Mouse (Mus musculus) inflammation-experienced regulatory T-cells (primary cell): ENCODE measurements around the gene Rccd1. TPM values are rescaled to one million over a fixed set of nuclear protein-coding genes. Genes with fewer than 3 reads are reported as not detected.

ENCODE experiments used
- polyA plus RNA-seq, 2 experiments: library from polyadenylated mRNA; unstranded; fragments of 100-300 nt; shearing (Covaris generic); gene quantifications; one replicate each; pipeline ENCODE4 v1.2.1; 2017

Rccd1 gene
- 10 to 100 TPM; 24.7 to 27.3 TPM for polyA plus RNA-seq

DNA sequence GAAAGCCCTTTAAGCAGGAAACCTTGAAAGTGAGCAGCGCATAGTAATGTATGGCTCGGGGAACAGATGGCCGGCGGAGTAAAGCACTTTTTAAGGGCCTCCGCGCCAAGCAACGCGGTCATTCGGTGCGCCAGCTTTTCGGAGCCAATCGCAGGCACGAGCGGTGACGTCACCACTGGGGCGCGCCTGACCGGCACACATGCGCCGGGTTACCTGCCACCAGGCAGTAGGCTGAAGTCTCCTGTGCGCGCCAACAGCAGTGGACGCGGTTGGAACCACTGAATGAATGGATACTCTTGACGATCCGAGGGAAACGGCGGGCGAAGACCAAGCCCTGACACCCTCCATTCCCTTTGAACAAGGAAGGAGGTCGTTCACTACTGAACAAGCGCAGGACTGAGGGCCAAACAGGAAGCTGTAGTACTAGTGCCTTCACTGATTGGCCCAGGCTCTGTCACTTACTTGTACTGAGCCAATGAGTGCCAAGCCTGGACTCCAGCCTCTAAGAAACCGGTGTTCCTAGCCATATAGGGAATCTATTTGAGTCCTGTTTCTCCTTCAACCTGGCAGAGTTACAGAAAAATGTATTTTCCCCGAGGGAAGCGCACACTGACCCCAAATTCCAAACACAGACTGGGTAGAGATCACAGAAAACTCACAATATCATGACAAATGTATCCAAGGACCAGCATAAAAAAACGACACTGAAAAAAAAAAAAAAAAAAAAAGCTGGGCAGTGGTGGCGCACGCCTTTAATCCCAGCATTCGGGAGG, at the start of gene Rccd1:
Gene Rccd1 (minus strand): TSS at position 412 of the 773 bp plus-strand sequence.

GRCm38 (mm10) chr7:80371041-80371751, 46.9 kb upstream of the Rccd1 start, which contains the start of gene Man2a2:
Gene Man2a2 (minus strand): TSS chr7:80371375.

GRCm38 (mm10) chr7:80342858-80343257, 18.6 kb upstream of the Rccd1 start, which contains the start of gene Hddc3:
Gene Hddc3 (plus strand): TSS chr7:80343104.

GRCm38 (mm10) chr7:80340793-80341192, 16.5 kb upstream of the Rccd1 start, which contains the start of gene Unc45a:
Gene Unc45a (minus strand): TSS chr7:80341005.

DNA sequence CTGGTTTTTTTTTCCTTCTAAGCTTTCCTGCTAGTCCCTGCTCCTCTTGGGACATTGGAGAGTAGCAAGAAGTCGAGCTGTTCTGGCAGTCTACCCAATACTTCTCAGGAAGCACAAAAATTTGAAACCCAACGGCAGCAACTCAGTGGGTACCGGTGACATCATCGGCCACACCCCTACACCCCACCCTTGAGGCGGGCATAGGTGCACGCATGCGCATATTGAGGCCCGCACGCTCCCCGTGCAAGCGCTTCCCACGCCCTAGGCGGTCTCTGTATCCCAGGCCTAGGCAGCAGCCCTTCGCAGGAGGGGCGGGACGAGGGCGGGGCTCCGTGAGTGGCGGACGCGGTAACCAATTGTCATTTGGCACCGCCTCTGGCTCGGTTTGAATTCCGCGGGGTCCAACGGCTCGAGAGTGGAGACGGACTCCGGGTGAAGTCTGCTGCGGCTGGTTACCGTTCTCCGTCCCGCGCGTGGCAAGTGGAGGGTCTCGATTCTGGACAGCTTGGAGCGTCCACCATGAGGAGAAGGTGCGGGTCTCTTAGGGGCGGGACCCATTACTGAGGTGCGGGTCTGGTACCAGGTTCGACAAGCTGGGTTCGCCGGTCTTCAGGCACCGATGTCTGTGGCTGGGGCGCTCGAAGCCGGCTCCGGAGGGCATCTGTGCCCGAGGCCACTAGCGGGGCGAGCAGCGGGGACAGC, 30.0 kb downstream of the Rccd1 start, which contains the start of gene Prc1:
Gene Prc1 (plus strand): TSS at position 389 of the 702 bp plus-strand sequence.

GRCm38 (mm10) chr7:80268897-80269750, 55.1 kb downstream of the Rccd1 start, which contains the start of gene Vps33b:
Gene Vps33b (plus strand): TSS chr7:80269649.

DNA sequence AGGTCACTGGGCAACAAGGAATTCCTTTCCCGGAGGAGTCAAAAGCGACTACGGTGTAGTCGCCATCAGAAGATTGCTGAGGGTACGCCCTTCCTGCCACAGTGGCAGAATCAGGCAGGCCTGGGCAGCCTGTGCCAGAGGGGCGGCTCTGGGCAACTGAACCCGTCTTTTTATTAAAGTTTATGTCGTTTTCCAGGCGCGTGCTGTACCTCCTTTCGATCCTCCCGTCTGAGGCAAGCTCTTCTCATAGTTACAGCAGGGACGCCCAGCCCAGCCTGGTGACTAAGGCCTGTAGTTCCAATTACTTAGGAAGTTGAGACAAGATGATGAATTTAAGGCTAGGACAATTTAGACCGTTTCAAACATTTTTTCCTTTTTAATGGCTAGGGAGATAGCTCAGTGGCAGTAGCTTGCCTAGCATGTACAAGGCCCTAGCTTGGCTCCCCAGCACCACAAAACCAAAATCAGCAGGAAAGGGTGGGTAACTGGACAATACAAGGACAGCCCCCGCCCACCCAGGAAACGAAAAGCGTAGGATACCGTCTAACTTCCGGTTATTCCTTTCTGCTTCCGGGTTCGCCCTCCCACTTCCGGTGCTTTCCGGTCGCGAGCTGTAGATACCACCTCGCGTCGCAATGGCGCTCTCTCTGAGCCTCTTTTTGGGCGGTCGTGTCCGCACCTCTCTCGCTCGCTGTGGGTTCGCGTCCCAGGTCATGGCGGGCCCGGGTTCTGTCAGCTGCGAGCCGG, 63.5 kb downstream of the Rccd1 start, which contains the start of gene Ngrn:
Gene Ngrn (plus strand): TSS at position 591 of the 747 bp plus-strand sequence.

DNA sequence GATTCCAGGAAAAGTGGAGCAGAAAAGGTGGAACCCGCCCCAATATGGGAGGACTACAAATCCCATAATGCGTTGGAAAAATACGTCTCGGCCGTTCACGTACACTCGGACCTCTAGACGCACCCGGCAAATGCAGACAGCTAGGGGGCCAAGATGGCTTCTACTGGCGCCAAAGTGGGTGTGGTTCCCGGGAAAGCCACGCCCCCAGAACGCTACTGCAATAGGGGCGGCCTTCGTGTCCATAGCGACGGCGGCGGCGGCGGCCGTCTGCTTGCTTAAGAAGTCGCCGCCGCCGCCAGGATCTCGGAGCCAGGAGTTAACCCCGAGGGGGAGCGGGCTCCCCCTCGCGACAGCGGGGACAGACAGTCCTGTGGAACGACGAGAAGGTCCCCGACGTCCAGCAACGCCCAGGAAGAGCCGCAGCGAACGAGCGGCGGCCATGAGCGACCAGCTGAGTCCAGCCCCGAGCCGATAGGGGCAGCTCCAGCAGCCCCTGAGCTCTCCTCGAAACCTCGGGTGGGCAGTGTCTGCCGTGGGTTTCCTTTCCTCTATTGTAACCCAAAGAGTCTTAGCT, 78.0 kb downstream of the Rccd1 start, which contains the start of gene Ttll13:
Gene Ttll13 (plus strand): TSS at position 229 of the 574 bp plus-strand sequence.

Other genes with a start within 250 kb of the Rccd1 start
- gene Idh2, start 209.1 kb downstream of the Rccd1 start, polyA plus RNA-seq = 10 to 100 TPM; 54.1 to 84.7 TPM
- 10 to 100 TPM; 22.0 to 23.2 TPM for gene Sema4b, start 137.6 kb downstream of the Rccd1 start, polyA plus RNA-seq
- 100 to 1,000 TPM; 139 to 161 TPM for gene Cib1, start 91.6 kb downstream of the Rccd1 start, polyA plus RNA-seq
- gene Gdpgp1, start 91.6 kb downstream of the Rccd1 start, polyA plus RNA-seq = 10 to 100 TPM in 1 of 2 experiments, 1 to 10 TPM in 1; 9.2 to 13.3 TPM
- gene Ttll13, start 78.1 kb downstream of the Rccd1 start, polyA plus RNA-seq = 1 to 10 TPM in 1 of 2 experiments, under 1 TPM in 1; 0.59 to 5.8 TPM
- gene Ngrn, start 63.2 kb downstream of the Rccd1 start, polyA plus RNA-seq = 10 to 100 TPM; 47.2 to 59.6 TPM
- gene Vps33b, start 54.8 kb downstream of the Rccd1 start, polyA plus RNA-seq = 10 to 100 TPM; 42.2 to 68.2 TPM
- gene Prc1, start 30.0 kb downstream of the Rccd1 start, polyA plus RNA-seq = 10 to 100 TPM in 1 of 2 experiments, 1 to 10 TPM in 1; 7.8 to 12.8 TPM
- 10 to 100 TPM; 74.5 to 78.7 TPM for gene Unc45a, start 16.6 kb upstream of the Rccd1 start, polyA plus RNA-seq
- gene Hddc3, start 18.6 kb upstream of the Rccd1 start, polyA plus RNA-seq = 10 to 100 TPM in 1 of 2 experiments, 1 to 10 TPM in 1; 6.5 to 11.6 TPM
- gene Man2a2, start 46.9 kb upstream of the Rccd1 start, polyA plus RNA-seq = 10 to 100 TPM; 50.0 to 65.1 TPM
- 1 to 10 TPM in 1 of 2 experiments, under 1 TPM in 1; 0.58 to 3.5 TPM for gene Fes, start 63.5 kb upstream of the Rccd1 start, polyA plus RNA-seq
- gene Furin, start 81.0 kb upstream of the Rccd1 start, polyA plus RNA-seq = 10 to 100 TPM; 52.1 to 53.9 TPM
- 1 to 10 TPM; 7.1 to 8.8 TPM for gene Blm, start 210.7 kb upstream of the Rccd1 start, polyA plus RNA-seq